Mouse (Mus musculus) heart, postnatal 10 days (tissue): ENCODE results near the gene Nlrp9c. TPM values are rescaled to one million over a fixed set of nuclear protein-coding genes. Genes with fewer than 3 reads are reported as not detected.
"Not testable (repeated sequence)": the region's sequence is repeated elsewhere in the genome, so short reads cannot be mapped to it uniquely, and the experiment has no call there.

Source experiments
- DNase-seq, 2 experiments: peaks; one replicate each; pipeline ENCODE4 v3.0.0; 2021
- intact Hi-C: fragments of 180-260 bp; cut with DNase I; formaldehyde crosslinking; loops from one replicate; pipeline ENCODE4 v1.15.1; 2025
- total RNA-seq, 2 experiments: library from RNA; stranded (reverse); gene quantifications; 2 replicates each; pipeline ENCODE4 v1.2.3; 2021

Gene Nlrp9c
- not detected for total RNA-seq

DNA sequence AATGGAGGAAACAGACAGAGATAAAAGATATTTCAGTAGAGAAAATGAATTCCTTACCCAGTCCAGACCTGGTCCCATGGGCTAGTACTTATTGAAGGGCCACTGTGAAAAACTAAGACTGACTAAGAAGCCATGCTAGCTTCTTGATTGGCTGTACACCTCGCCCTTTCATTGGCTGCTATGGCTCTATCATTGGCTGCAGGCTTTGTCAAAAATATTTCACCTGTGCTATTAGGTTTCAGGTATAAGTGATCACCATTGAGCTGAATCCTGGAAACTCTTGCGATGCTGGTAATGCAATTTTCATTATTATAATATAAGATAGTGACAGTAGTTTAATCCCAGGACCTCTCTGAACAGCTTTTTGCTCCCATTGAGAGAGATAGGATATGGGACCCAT lies at the start of gene Nlrp9c:
Gene Nlrp9c (minus strand): TSS at position 101 of the 400 bp plus-strand sequence.
- DNase-seq, intact Hi-C loops: not testable (repeated sequence)

- intact Hi-C loops, result no loop called here
- no peak for DNase-seq
Measured at GRCm38 (mm10) chr7:26434813-26435212, 31.3 kb upstream of the Nlrp9c start, which contains the start of gene Nlrp4a. TSS of gene Nlrp4a (plus strand) at chr7:26435113.

GRCm38 (mm10) chr7:26391811-26392210 lies 11.7 kb downstream of the Nlrp9c start:
- intact Hi-C loops, DNase-seq: not testable (repeated sequence)

DNA sequence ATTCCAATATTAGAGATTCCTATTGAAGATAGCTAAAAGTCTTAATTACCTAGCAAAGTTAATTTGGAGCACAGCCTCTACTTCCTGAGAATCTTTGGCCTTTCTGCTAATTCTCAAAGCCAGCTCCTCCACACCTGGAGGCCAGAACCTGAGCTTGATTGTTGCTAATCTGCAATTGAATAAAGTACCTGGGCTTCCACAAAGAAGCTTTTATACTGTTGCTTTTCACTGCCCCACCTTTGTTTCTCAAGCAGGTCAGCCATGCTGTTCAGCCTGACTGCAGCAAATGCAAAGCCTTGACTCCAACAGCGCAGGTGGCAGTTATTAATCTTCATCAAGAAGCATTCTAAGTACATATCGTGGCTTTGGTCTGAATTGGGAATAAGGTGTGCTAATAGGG lies 12.4 kb downstream of the Nlrp9c start:
- intact Hi-C loops, DNase-seq: not testable (repeated sequence)

DNA sequence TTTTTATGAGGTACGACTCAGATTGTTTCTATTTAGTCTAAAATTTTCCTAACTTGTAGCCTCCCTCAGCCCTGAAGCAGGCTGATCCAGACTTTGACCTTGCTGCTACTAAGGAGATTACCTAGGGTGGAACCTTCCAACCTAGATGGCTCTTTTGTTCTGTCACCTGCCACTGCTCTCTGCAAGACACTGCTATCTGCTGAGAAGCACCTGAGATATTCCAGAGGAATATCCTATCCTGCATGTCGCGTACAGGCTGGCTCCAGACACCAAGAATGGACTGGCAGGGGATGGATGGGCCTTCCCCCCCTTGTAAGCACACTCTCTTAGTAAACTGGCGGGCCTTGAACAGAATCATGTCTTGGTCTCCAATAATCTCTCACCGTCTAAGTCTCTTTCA lies 16.8 kb downstream of the Nlrp9c start:
- intact Hi-C loops, result not testable (repeated sequence)

DNA sequence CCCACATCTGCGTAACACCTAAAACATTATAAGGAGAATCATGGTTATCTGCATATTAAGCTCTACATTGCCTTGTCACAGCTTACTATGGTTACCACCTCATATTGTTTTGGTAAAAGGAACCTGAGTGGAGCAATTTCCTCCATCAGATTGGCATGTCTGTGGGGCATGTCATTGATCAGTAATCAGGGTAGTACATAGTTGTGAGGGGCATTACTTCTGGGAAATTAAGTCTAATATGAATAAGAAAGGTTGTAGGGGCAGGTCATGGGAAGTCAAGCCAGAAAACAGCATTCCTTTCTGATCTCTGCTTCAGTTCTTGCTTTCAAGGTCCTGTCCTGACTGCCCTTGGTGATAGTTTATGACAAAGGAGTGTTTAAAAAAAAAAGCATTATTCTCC lies 22.7 kb downstream of the Nlrp9c start:
- intact Hi-C loops, result no loop called here
- DNase-seq, result no peak

More for the DNA sequence above, 16.8 kb downstream of the Nlrp9c start:
- not testable (repeated sequence) for DNase-seq

GRCm38 (mm10) chr7:26373221-26373620 lies 30.3 kb downstream of the Nlrp9c start:
- intact Hi-C loops, DNase-seq: not testable (repeated sequence)

- intact Hi-C loops, DNase-seq: not testable (repeated sequence)
Measured at GRCm38 (mm10) chr7:26356719-26357118, 46.8 kb downstream of the Nlrp9c start.

DNA sequence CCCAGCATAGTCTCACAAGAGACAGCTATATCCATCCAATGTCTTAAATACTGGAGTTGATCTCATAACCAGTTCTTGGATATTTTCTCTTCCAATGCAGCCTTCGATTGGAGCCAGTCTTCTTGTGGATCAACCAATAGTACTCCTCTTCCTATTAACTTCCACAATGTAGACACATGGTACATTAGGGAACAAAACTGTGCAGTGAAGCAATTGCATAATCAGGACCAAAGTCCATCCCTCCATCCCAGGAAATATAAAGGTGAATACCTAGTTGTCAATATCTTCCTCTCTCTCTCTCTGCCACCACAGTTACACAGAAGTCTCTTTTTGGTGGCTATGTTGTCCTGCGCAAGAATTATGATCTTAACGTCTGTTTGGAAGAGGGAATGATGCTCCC lies 51.2 kb downstream of the Nlrp9c start:
- DNase-seq, intact Hi-C loops: not testable (repeated sequence)

GRCm38 (mm10) chr7:26350177-26350576 lies 53.3 kb downstream of the Nlrp9c start:
- intact Hi-C loops, result not testable (repeated sequence)

DNA sequence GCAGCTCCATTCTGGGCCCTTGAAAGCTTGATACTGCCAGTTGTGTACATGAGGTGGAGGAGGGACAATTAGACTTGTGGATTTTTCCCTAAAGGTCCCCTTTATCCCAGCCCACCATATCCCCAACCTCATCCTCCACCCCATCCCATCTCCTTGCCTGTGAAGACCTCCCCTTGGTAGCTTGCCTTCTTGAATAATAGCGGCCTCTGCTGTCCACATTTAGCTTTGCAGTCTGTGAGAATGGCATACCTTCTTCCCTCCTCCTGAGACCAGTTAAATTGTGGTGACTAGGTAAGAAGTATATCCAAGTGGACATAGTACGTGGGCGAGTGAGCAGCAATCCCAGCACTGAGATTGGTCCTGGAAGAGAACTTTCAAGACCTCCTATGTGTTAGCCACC lies 83.1 kb downstream of the Nlrp9c start:
- intact Hi-C loops, DNase-seq: not testable (repeated sequence)

More at GRCm38 (mm10) chr7:26350177-26350576, 53.3 kb downstream of the Nlrp9c start:
- DNase-seq, result not testable (repeated sequence)

DNA sequence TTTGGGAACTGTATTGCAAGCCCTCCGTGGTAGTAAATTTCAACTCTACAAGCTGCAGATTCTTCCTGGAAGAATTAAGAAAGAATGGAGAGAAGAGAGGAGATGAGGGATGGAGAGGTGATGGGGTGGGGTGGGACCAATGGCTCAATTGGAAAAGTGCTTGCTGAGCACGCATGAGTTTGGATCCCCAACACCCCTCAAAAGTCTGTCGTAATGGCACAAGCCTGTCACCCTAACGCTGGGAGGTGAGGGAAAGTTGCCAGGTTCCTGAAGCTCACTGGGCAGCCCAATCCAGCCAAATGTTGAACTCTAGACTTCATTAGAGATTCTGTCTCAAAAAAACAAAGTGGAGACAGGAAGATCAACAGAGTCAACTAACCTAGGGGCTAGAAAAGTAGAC lies 87.7 kb downstream of the Nlrp9c start:
- DNase-seq, intact Hi-C loops: not testable (repeated sequence)

- intact Hi-C loops, DNase-seq: not testable (repeated sequence)
Measured at GRCm38 (mm10) chr7:26315194-26315593, 88.3 kb downstream of the Nlrp9c start.

- DNase-seq, intact Hi-C loops: not testable (repeated sequence)
Measured at GRCm38 (mm10) chr7:26311786-26312185, 91.7 kb downstream of the Nlrp9c start.

DNA sequence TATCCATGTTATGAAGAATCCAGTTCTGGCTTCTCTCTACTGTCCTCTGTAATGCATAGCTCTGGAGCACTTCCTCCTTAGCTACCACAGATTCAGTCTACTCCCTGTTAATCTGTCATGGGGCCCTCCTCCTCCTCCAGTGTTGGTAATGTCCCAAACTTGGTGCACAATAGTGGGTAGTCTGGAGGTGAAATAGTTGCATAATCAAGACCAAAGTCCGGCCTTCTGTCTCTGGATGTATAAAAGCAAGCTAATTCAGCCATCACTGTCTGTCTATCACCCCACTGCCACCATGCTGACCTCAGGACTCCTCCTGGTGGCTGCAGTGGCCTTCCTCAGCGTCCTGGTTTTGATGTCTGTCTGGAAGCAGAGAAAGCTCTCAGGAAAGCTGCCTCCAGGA lies 96.6 kb downstream of the Nlrp9c start, which contains the start of gene Cyp2a4:
Gene Cyp2a4 (plus strand): TSS at position 244 of the 400 bp plus-strand sequence.
- intact Hi-C loops, DNase-seq: not testable (repeated sequence)

GRCm38 (mm10) chr7:26303429-26304166 lies 99.9 kb downstream of the Nlrp9c start:
- intact Hi-C loops, DNase-seq: not testable (repeated sequence)

Other genes with a start within 250 kb of the Nlrp9c start
- gene Cyp2b9, start 230.3 kb downstream of the Nlrp9c start, total RNA-seq, result not detected
- gene Vmn1r184, start 143.4 kb downstream of the Nlrp9c start, total RNA-seq, result not detected
- not detected for gene Cyp2a4, start 96.5 kb downstream of the Nlrp9c start, total RNA-seq
- gene Nlrp4a, start 31.4 kb upstream of the Nlrp9c start, total RNA-seq, result not detected
- gene Nlrp9a, start 131.3 kb upstream of the Nlrp9c start, total RNA-seq, result not detected
- gene Vmn1r185, start 214.8 kb upstream of the Nlrp9c start, total RNA-seq, result not detected